Mouse (Mus musculus) neural tube, embryonic 13.5 days (tissue): Measurements from ENCODE around the gene Mccc2. TPM values are rescaled to one million over a fixed set of nuclear protein-coding genes. Genes with fewer than 3 reads are reported as not detected.

ENCODE experiments used
- ATAC-seq: fragments of 200-750 bp; cut with Nextera tagmentation; 2 replicates; pipeline ENCODE4 v1.8.0; 2017; ENCODE audit warnings: low read depth, mild to moderate bottlenecking, moderate TSS enrichment, moderate library complexity
- H3K27ac ChIP-seq: fragments of 300-500 bp; sonication (generic); replicated peaks from 2 replicates; pipeline ENCODE4 v1.5.1; 2015; ENCODE audit warnings: moderate library complexity, mild to moderate bottlenecking, inconsistent platforms
- H3K27me3 ChIP-seq: fragments of 300-500 bp; sonication (generic); 2 replicates; pipeline ENCODE4 v1.6.1; 2015; ENCODE audit warnings: mild to moderate bottlenecking, inconsistent platforms
- H3K36me3 ChIP-seq: fragments of 300-500 bp; sonication (generic); 2 replicates; pipeline ENCODE4 v1.6.1; 2015; ENCODE audit warnings: mild to moderate bottlenecking, inconsistent platforms
- H3K4me1 ChIP-seq: fragments of 300-500 bp; sonication (generic); replicated peaks from 2 replicates; pipeline ENCODE4 v1.6.1; 2015; ENCODE audit warnings: inconsistent platforms
- H3K4me2 ChIP-seq: fragments of 300-500 bp; sonication (generic); 2 replicates; pipeline ENCODE4 v1.6.1; 2015; ENCODE audit warnings: inconsistent platforms, mild to moderate bottlenecking, moderate library complexity
- H3K4me3 ChIP-seq: fragments of 300-500 bp; sonication (generic); 2 replicates; pipeline ENCODE4 v1.5.1; 2015; ENCODE audit warnings: mild to moderate bottlenecking, inconsistent platforms
- H3K9ac ChIP-seq: fragments of 300-500 bp; sonication (generic); 2 replicates; pipeline ENCODE4 v1.6.1; 2015; ENCODE audit warnings: moderate library complexity, mild to moderate bottlenecking, inconsistent platforms
- H3K9me3 ChIP-seq: fragments of 300-500 bp; sonication (generic); 2 replicates; pipeline ENCODE4 v1.6.1; 2016; ENCODE audit warnings: inconsistent platforms
- WGBS: fragments of 180-500 bp; shearing (Covaris S2); methylation state at CpG from one replicate; pipeline ENCODE4 v1.1.7; 2015; 5-methylcytosine and 5-hydroxymethylcytosine counted together
- polyA plus RNA-seq: library from polyadenylated mRNA; unstranded; fragments of >200 nt; fragmentation: Nextera tagmentation; extraction: Ambion mirVana; gene quantifications from 2 replicates; pipeline ENCODE4 v1.2.1, GENCODE M21; 2015

Mccc2 gene
- polyA plus RNA-seq, 1 experiment from 2014 or later = 33.1 TPM

- H3K27me3 ChIP-seq = no peaks in the 10 kb centered on the region
- H3K4me2 ChIP-seq = no peak overlapping the region
- H3K9ac ChIP-seq = no peak overlapping the region
- no peaks in the 10 kb centered on the region for H3K36me3 ChIP-seq
- no peaks in the 10 kb centered on the region for H3K9me3 ChIP-seq
- H3K27ac ChIP-seq = 0 out of 2 replicates have a peak overlapping the region, but pooled peaks have one; percentile 33
- H3K4me3 ChIP-seq = no peak overlapping the region
- H3K4me1 ChIP-seq = peaks cover 25% of the 10 kb centered on the region
- no peak for ATAC-seq
- 28% methylated on average over 3 of the region's 3 CpGs for WGBS
These were observed 77.7 kb downstream of the Mccc2 start for GRCm38 (mm10) chr13:99937741-99938140.

DNA sequence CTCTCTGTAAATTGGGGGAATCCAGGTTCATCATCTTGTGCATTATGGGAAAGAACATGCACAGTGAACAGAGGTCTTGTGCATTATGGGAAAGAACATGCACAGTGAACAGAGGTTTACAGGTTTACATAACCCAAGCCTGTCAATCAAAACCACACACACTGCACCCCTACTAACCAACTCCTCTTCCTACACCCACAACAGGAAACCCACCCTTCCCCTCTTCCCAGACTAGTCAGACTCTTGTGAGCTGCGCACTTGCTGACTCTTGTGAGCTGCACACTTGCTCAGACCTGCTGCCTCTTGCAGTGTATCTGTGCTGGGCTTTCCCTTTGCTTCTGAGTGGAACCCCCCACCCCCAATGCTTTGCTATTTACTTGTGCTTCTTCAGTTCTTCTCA, 83.0 kb downstream of the Mccc2 start:
- Histone ChIP-seq H3K4me3 (no peak overlapping the region), H3K9ac (no peak overlapping the region), H3K27me3 (no peaks in the 10 kb centered on the region), H3K27ac (no peak overlapping the region), H3K36me3 (no peaks in the 10 kb centered on the region), H3K4me1 (no peaks in the 10 kb centered on the region; the same call in 1 of the 2 replicates), H3K9me3 (no peaks in the 10 kb centered on the region), H3K4me2 (no peak overlapping the region)
- WGBS = 86% methylated on average over 1 of the region's 1 CpGs
- no peak for ATAC-seq

GRCm38 (mm10) chr13:99931502-99931901, 83.9 kb downstream of the Mccc2 start:
- ATAC-seq = no peak
- H3K9me3 ChIP-seq = no peaks in the 10 kb centered on the region
- no peak overlapping the region for H3K27ac ChIP-seq
- H3K9ac ChIP-seq = no peak overlapping the region
- peaks cover 9% of the 10 kb centered on the region for H3K4me1 ChIP-seq
- no peaks in the 10 kb centered on the region for H3K36me3 ChIP-seq
- no peak overlapping the region for H3K4me3 ChIP-seq
- H3K27me3 ChIP-seq = no peaks in the 10 kb centered on the region
- WGBS = 68% methylated on average over 6 of the region's 6 CpGs
- H3K4me2 ChIP-seq = no peak overlapping the region

DNA sequence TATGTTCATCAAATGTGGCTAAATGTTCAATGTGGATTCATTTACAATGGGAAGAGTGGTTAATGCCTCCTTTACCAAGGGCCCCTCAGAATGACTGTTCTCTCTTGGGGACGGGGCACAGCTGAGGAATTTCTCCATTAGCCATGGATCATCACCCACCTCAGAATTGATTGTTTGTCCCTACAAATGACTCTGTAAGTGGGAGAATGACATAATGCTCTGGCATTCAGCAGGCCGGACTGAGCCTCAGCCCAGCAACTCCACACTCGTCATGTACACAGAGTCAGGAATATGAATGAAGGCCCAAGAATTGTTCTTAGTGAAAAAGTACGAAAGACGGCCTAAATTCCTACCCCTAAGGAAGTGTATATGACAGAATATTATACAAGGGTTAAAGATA, 89.2 kb downstream of the Mccc2 start:
- no peaks in the 10 kb centered on the region for H3K36me3 ChIP-seq
- WGBS = 30% methylated on average over 5 of the region's 5 CpGs
- ATAC-seq = peak; percentile 83
- peak overlapping the region; percentile 38; the same call in 1 of the 2 replicates for H3K27ac ChIP-seq
- no peak overlapping the region for H3K4me3 ChIP-seq
- H3K27me3 ChIP-seq = no peaks in the 10 kb centered on the region
- H3K4me2 ChIP-seq = no peak overlapping the region
- H3K9ac ChIP-seq = no peak overlapping the region
- H3K4me1 ChIP-seq = peaks cover 30% of the 10 kb centered on the region
- H3K9me3 ChIP-seq = no peaks in the 10 kb centered on the region

DNA sequence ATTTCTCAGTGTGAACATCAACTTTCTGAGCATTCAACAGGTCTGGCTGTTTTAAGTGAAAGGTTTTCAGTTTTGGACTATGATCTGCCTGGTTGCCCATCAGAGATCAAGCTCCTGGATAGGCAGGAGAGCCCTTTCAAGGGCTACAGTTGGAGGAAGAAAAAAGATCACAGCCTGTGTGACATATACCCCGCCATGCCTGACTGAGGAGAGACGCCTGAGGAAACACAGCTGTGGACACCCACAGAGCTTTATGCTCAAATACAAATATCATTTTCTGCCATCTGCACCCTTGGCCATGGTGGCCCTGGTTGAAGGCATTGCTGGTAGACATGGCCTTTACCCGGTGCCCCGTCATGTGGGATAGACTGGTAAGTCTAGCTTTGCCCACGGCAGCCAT, 99.8 kb downstream of the Mccc2 start:
- no peak overlapping the region for H3K9ac ChIP-seq
- H3K4me2 ChIP-seq = no peak overlapping the region
- H3K36me3 ChIP-seq = no peaks in the 10 kb centered on the region
- H3K27ac ChIP-seq = no peak overlapping the region
- no peak for ATAC-seq
- no peaks in the 10 kb centered on the region for H3K9me3 ChIP-seq
- no peaks in the 10 kb centered on the region for H3K4me1 ChIP-seq
- H3K27me3 ChIP-seq = no peaks in the 10 kb centered on the region
- no peak overlapping the region for H3K4me3 ChIP-seq
- 75% methylated on average over 5 of the region's 5 CpGs for WGBS

DNA sequence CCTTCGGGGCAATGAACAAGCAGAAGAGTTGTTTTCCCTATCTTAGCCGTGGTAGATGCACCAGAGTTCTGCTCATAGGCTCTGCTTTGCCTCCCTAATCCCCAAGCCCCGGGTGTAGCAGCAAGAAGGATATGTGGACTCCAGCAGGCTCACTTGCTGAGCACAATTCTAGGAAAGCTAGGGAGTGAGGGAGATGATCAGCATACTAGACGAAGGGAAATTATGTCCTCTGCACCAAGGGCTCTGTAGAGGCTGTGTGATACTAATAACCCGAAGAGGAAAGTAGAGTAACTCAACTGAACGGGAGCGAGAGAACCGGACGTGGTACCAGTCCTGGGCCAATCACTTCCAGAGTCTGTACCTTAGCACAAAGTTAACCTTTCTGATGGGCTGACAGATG, 114.5 kb downstream of the Mccc2 start, which contains the start of gene Cartpt:
Gene Cartpt (minus strand): TSS at position 127 of the 400 bp plus-strand sequence.
- no peaks in the 10 kb centered on the region for H3K9me3 ChIP-seq
- peak within 1 kb of the TSS; percentile 61 for H3K9ac ChIP-seq
- H3K4me3 ChIP-seq = peak within 1 kb of the TSS; percentile 43
- peak within 1 kb of the TSS; percentile 67 for H3K4me2 ChIP-seq
- H3K27me3 ChIP-seq = peaks cover 39% of the 10 kb centered on the region
- WGBS = 47% methylated on average over 9 of the region's 9 CpGs
- no peak for ATAC-seq
- peaks cover 18% of the 10 kb centered on the region for H3K4me1 ChIP-seq
- H3K27ac ChIP-seq = no peak within 1 kb of the TSS
- no peaks in the 10 kb centered on the region for H3K36me3 ChIP-seq

GRCm38 (mm10) chr13:99900557-99900892, 114.9 kb downstream of the Mccc2 start:
- Histone ChIP-seq H3K27me3 (peaks cover 39% of the 10 kb centered on the region), H3K36me3 (no peaks in the 10 kb centered on the region), H3K9ac (peak overlapping the region; percentile 61), H3K9me3 (no peaks in the 10 kb centered on the region), H3K4me1 (peaks cover 18% of the 10 kb centered on the region), H3K27ac (no peak overlapping the region), H3K4me2 (peak overlapping the region; percentile 67), H3K4me3 (peak overlapping the region; percentile 43)
- peak; percentile 72 for ATAC-seq
- 1% methylated on average over 30 of the region's 30 CpGs for WGBS

DNA sequence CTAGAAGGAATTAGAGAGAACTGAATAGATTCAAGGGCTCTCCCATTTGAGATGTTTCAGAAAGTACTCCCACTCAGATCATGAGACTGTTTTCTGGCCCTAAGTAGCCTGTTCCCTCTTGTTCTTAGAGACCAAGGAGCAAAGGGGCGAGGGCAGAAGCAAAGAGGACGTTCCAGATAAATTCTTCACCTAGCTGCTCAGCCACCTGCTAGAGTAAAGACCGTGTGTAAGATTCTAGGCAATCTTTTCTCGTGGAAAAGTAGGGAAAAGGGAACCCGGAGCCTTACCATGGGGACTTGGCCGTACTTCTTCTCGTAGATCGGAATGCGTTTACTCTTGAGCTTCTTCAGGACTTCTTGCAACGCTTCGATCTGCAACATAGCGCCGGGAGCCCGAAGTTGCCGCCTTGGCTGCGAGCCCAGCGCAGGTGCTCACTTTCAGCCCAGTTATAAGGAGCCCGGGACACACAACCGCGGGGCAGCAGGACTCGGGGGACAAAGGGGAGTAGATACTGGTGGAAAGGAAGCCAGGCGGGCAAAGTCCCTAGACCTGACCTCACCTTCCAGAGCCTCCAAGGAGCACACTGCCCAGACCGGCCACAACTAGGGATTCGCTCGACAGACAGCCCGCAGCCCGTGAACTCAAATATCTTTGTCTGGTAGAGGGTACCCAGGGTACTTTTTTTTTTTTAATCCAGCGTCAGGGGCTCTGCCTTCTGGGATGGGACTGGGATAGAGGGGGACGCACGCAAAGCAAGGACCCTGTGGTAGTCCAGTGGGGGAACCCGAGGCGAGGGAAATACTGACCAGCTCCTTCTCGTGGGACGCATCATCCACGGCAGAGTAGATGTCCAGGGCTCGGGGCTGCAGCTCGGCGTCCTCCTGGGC, 115.5 kb downstream of the Mccc2 start:
- H3K4me1 ChIP-seq = peaks cover 18% of the 10 kb centered on the region
- H3K36me3 ChIP-seq = no peaks in the 10 kb centered on the region
- peak overlapping the region; percentile 43 for H3K4me3 ChIP-seq
- WGBS = 6% methylated on average over 38 of the region's 38 CpGs
- ATAC-seq = peak; percentile 47; the same call in 1 of the 2 replicates
- peak overlapping the region; percentile 67 for H3K4me2 ChIP-seq
- no peak overlapping the region for H3K27ac ChIP-seq
- peak overlapping the region; percentile 61 for H3K9ac ChIP-seq
- no peaks in the 10 kb centered on the region for H3K9me3 ChIP-seq
- peaks cover 39% of the 10 kb centered on the region for H3K27me3 ChIP-seq

DNA sequence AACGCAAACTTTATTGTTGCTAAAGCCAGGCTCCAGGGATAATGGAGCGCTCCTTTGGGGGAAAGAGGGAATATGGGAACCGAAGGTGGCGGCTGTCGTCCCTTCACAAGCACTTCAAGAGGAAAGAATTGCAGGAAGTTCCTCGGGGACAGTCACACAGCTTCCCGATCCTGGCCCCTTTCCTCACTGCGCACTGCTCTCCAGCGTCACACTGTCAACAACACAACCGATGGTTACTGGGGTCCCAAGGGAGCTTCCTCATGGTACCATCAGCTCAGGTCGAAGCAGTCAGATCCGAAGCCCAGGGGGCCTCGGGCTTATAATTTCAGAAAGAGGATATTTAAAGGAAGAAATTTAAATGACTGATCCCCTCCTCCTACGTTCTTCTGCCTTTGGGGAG, 116.6 kb downstream of the Mccc2 start:
- H3K36me3 ChIP-seq = no peaks in the 10 kb centered on the region
- 0 out of 2 replicates have a peak overlapping the region, but pooled peaks have one; percentile 9 for H3K4me2 ChIP-seq
- ATAC-seq = no peak
- H3K9me3 ChIP-seq = no peaks in the 10 kb centered on the region
- no peak overlapping the region for H3K27ac ChIP-seq
- 30% methylated on average over 14 of the region's 14 CpGs for WGBS
- peaks cover 18% of the 10 kb centered on the region for H3K4me1 ChIP-seq
- no peak overlapping the region for H3K4me3 ChIP-seq
- no peak overlapping the region for H3K9ac ChIP-seq
- peaks cover 39% of the 10 kb centered on the region for H3K27me3 ChIP-seq

Other genes with a start within 250 kb of the Mccc2 start
- 33.3 and 45.4 TPM in 2 replicates for gene Cartpt, start 114.5 kb downstream of the Mccc2 start, polyA plus RNA-seq
- 25.0 and 26.4 TPM in 2 replicates for gene Bdp1, start 88.4 kb upstream of the Mccc2 start, polyA plus RNA-seq
- gene Serf1, start 92.4 kb upstream of the Mccc2 start, polyA plus RNA-seq = 475 and 487 TPM in 2 replicates
- gene Smn1, start 109.2 kb upstream of the Mccc2 start, polyA plus RNA-seq = 46.3 and 48.4 TPM in 2 replicates
- 0.20 and 0.23 TPM in 2 replicates for gene Naip2, start 186.5 kb upstream of the Mccc2 start, polyA plus RNA-seq
- gene Naip5, start 230.7 kb upstream of the Mccc2 start, polyA plus RNA-seq = 0.17 and 0.20 TPM in 2 replicates